Mouse (Mus musculus) heart, adult 2 months (tissue): ENCODE data around the gene Osbpl5. TPM values are rescaled to one million over a fixed set of nuclear protein-coding genes. Genes with fewer than 3 reads are reported as not detected.
"Not testable (repeated sequence)": the region's sequence is repeated elsewhere in the genome, so short reads cannot be mapped to it uniquely, and the experiment has no call there.

Source experiments
- DNase-seq, 2 experiments: peaks; one replicate each; pipeline ENCODE4 v3.0.0; 2021
- H3K27ac ChIP-seq: fragments of 200-600 bp; 2 replicates; pipeline ENCODE4 v1.8.1; 2022
- H3K27me3 ChIP-seq: fragments of 200-500 bp; 2 replicates; pipeline ENCODE4 v1.6.1; 2012; ENCODE audit warnings: mild to moderate bottlenecking, low read length, inconsistent platforms, mixed read lengths; ENCODE audit not compliant: control insufficient read depth, insufficient read depth
- H3K36me3 ChIP-seq: fragments of 200-500 bp; 2 replicates; pipeline ENCODE4 v1.6.1; 2012; ENCODE audit warnings: low read length, inconsistent platforms; ENCODE audit not compliant: control insufficient read depth, insufficient read depth
- H3K4me1 ChIP-seq: fragments of 200-500 bp; 2 replicates; pipeline ENCODE4 v1.6.1; 2011; ENCODE audit warnings: low read length; ENCODE audit not compliant: control insufficient read depth, insufficient read depth
- H3K4me3 ChIP-seq: fragments of 200-600 bp; 2 replicates; pipeline ENCODE4 v1.8.1; 2022
- H3K79me2 ChIP-seq: fragments of 200-500 bp; replicated peaks from 2 replicates; pipeline ENCODE4 v1.6.1; 2012; ENCODE audit warnings: mild to moderate bottlenecking, inconsistent platforms, low read length, moderate library complexity, mixed read lengths; ENCODE audit not compliant: control insufficient read depth, insufficient read depth
- H3K9ac ChIP-seq: fragments of 200-500 bp; 2 replicates; pipeline ENCODE4 v1.6.1; 2012; ENCODE audit warnings: low read depth, mild to moderate bottlenecking, control low read depth, inconsistent platforms, low read length, mixed read lengths
- CTCF ChIP-seq: fragments of 200-600 bp; IDR thresholded peaks from 2 replicates; pipeline ENCODE4 v1.8.1; 2022; ENCODE audit warnings: antibody characterized with exemption, mild to moderate bottlenecking, moderate library complexity
- EP300 ChIP-seq: fragments of 200-500 bp; IDR thresholded peaks from 2 replicates; pipeline ENCODE4 v1.6.1; 2011; ENCODE audit warnings: low read depth, low read length, control low read depth; ENCODE audit not compliant: insufficient read depth
- POLR2A ChIP-seq: fragments of 200-500 bp; IDR thresholded peaks from 2 replicates; pipeline ENCODE4 v1.6.1; 2011; ENCODE audit warnings: mild to moderate bottlenecking, low read depth, low read length, control low read depth; ENCODE audit not compliant: insufficient read depth
- WGBS: fragments of 180-500 bp; shearing (Covaris S2); methylation state at CpG from one replicate; pipeline ENCODE4 v1.1.7; 2018; 5-methylcytosine and 5-hydroxymethylcytosine counted together
- intact Hi-C: fragments of 180-260 bp; cut with DNase I; formaldehyde crosslinking; loops from one replicate; pipeline ENCODE4 v1.15.1; 2025
- polyA plus RNA-seq: library from polyadenylated mRNA; depleted of rRNA; stranded (reverse); fragments of >200 nt; gene quantifications from 2 replicates; pipeline ENCODE4 v1.2.3, GENCODE M21; 2012
- total RNA-seq, 2 experiments: library from RNA; stranded (reverse); gene quantifications; 2 replicates each; pipeline ENCODE4 v1.2.3; 2021

Gene Osbpl5
- total and polyA plus RNA-seq, 3 experiments: 14.8 to 21.3 (median 18.0) TPM

DNA sequence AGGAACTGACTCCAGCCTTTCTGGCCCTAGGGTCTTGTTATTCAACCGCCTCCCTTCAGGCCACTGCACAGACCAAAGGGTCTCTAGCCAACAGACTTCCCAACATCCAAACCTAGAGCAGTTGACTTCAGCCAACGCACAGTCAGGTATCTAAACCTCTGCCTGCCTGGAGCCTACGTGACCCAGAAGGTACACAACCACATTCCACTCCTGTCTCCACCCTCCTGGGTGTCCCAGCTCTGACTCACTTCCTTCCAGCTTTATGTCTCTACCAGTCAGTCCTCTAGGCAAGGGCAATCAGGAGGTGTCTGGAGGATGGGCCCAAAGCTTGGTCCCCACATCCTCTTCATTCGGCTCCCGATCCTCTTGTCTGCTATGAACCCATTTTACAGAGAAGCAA, 65.6 kb downstream of the Osbpl5 start:
- H3K79me2 ChIP-seq: no peaks in the 10 kb centered on the region
- no peak overlapping the region for H3K4me3 ChIP-seq
- peaks cover 1% of the 10 kb centered on the region; the same call in 1 of the 2 replicates for H3K4me1 ChIP-seq
- no peaks in the 10 kb centered on the region for H3K36me3 ChIP-seq
- no peak overlapping the region for H3K9ac ChIP-seq
- TF ChIP-seq CTCF (no peak), POLR2A (no peak), EP300 (no peak)
- no peak overlapping the region for H3K27ac ChIP-seq
- H3K27me3 ChIP-seq: no peaks in the 10 kb centered on the region
- peak in 1 of 2 experiments; percentile 17 for DNase-seq
- intact Hi-C loops: no loop called here
- 62% methylated on average over 5 of the region's 5 CpGs for WGBS

DNA sequence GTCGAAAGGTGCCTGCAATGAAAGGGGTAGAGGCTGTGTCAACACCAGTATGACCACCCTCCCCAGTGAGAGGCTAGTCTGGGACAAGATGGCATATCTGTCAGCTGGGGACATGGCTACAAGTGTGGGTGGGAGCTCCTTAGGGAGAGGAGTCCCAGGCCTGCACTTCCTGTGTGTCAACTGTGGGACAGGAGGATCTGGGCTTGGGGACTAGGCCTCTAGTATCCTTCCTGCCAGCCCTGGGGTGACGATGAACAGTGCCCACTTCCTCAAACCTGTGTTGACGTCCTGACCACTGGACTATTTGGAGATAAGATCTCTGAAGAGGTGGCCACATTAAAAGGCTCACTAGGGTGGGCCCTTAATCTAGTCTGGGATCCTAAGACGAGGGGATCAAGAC, 66.8 kb downstream of the Osbpl5 start:
- 79% methylated on average over 4 of the region's 4 CpGs for WGBS

GRCm38 (mm10) chr7:143689481-143689880, 67.3 kb downstream of the Osbpl5 start:
- no peak overlapping the region for H3K4me3 ChIP-seq
- no peaks in the 10 kb centered on the region for H3K36me3 ChIP-seq
- 90% methylated on average over 7 of the region's 7 CpGs for WGBS
- H3K27ac ChIP-seq: no peak overlapping the region
- DNase-seq: peak in 1 of 2 experiments; percentile 15
- TF ChIP-seq EP300 (no peak), POLR2A (no peak), CTCF (no peak)
- no peaks in the 10 kb centered on the region for H3K27me3 ChIP-seq
- H3K4me1 ChIP-seq: peaks cover 1% of the 10 kb centered on the region; the same call in 1 of the 2 replicates
- intact Hi-C loops: no loop called here
- no peak overlapping the region for H3K9ac ChIP-seq
- H3K79me2 ChIP-seq: no peaks in the 10 kb centered on the region

More for the DNA sequence above, 66.8 kb downstream of the Osbpl5 start:
- no peak overlapping the region for H3K4me3 ChIP-seq
- DNase-seq: peak in 1 of 2 experiments; percentile 14
- H3K79me2 ChIP-seq: no peaks in the 10 kb centered on the region
- no peak for TF ChIP-seq POLR2A
- no peak for TF ChIP-seq EP300
- TF ChIP-seq CTCF: no peak
- peaks cover 1% of the 10 kb centered on the region; the same call in 1 of the 2 replicates for H3K4me1 ChIP-seq
- H3K9ac ChIP-seq: no peak overlapping the region
- H3K27me3 ChIP-seq: no peaks in the 10 kb centered on the region
- intact Hi-C loops: no loop called here
- no peaks in the 10 kb centered on the region for H3K36me3 ChIP-seq
- no peak overlapping the region for H3K27ac ChIP-seq

- H3K79me2 ChIP-seq, H3K9ac ChIP-seq, H3K36me3 ChIP-seq, H3K27ac ChIP-seq, DNase-seq, H3K4me1 ChIP-seq, H3K27me3 ChIP-seq, H3K4me3 ChIP-seq: not testable (repeated sequence)
- 68% methylated on average over 3 of the region's 3 CpGs for WGBS
- intact Hi-C loops: loop anchor here (2.0 kb wide), 1 partner anchor 34 kb away; no protein-coding TSS in a partner anchor
Observed at GRCm38 (mm10) chr7:143686676-143687075, 70.1 kb downstream of the Osbpl5 start.

DNA sequence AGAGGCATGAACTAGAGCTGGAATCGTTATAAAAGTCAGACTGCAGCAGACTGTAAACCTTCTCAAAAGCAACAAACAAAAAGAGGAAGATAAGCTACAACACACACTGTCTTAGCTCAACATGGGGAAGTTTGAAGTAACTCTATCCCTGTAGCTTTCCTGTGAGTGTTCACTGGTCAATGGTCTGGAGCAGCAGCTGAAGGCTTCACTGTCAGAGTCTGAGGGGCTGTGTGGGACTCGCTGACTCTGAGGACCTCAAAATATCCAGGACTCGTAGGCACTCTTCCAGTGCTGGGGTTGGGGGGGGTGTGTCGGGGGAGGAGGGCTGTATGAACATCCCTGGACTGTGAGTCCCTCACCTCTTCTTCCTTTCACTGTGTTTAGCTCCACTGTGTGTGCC, 70.6 kb downstream of the Osbpl5 start:
- not testable (repeated sequence) for H3K27me3 ChIP-seq, H3K4me3 ChIP-seq, H3K27ac ChIP-seq, H3K36me3 ChIP-seq, DNase-seq, H3K79me2 ChIP-seq, H3K9ac ChIP-seq, H3K4me1 ChIP-seq
- intact Hi-C loops: loop anchor here (2.0 kb wide), 1 partner anchor 33 kb away; no protein-coding TSS in a partner anchor
- 36% methylated on average over 4 of the region's 4 CpGs for WGBS

- H3K36me3 ChIP-seq: no peaks in the 10 kb centered on the region
- no peaks in the 10 kb centered on the region for H3K4me1 ChIP-seq
- peak within 1 kb of the TSS; percentile 32; the same call in 1 of the 2 replicates for H3K9ac ChIP-seq
- TF ChIP-seq CTCF (no peak), POLR2A (peak; percentile 84), EP300 (0 out of 2 replicates have a peak, but pooled peaks have one; percentile 53)
- intact Hi-C loops: loop anchor here (2.0 kb wide), 1 partner anchor 33 kb away; no protein-coding TSS in a partner anchor
- no peaks in the 10 kb centered on the region for H3K27me3 ChIP-seq
- H3K79me2 ChIP-seq: no peaks in the 10 kb centered on the region
- H3K4me3 ChIP-seq: peak within 1 kb of the TSS; percentile 63
- DNase-seq: peak; percentile 76 to 85
- 4% methylated on average over 35 of the region's 35 CpGs for whole genome bisulfite sequencing
- peak within 1 kb of the TSS; percentile 7 for H3K27ac ChIP-seq
Observed at GRCm38 (mm10) chr7:143685359-143686067, 71.3 kb downstream of the Osbpl5 start, which contains the start of gene Tnfrsf23. Gene Tnfrsf23, minus strand, starts transcription at chr7:143685872.

GRCm38 (mm10) chr7:143684569-143684968, 72.2 kb downstream of the Osbpl5 start:
- DNase-seq, H3K9ac ChIP-seq, H3K4me1 ChIP-seq, H3K79me2 ChIP-seq, H3K27me3 ChIP-seq, H3K36me3 ChIP-seq, H3K27ac ChIP-seq, H3K4me3 ChIP-seq: not testable (repeated sequence)
- 93% methylated on average over 1 of the region's 2 CpGs for WGBS
- intact Hi-C loops: loop anchor here (1.0 kb wide), 1 partner anchor 38 kb away; no protein-coding TSS in a partner anchor
